In genomic region chr1:172060659-172061058, GRCm38 (mm10) we compare ENCODE assay signal across 18 mouse cellular contexts. TPM values are rescaled to one million over a fixed set of nuclear protein-coding genes. Genes with fewer than 3 reads are reported as not detected.
DNase-seq lines count a peak whose midpoint lies in the region; ATAC-seq and TF ChIP-seq lines count a peak whose summit lies in the region.
"Had no signal": no experiment of that assay in that cellular context is flagged by ENCODE, and none has a peak within 500 bp of the region (broad histone marks: within the 10 kb centered on the region; RNA-seq: fewer than 3 reads in every experiment).

No protein-coding gene starts in this region.

- H3K27me3 ChIP-seq in forebrain, embryonic 14.5 days (replicated peaks; ENCODE audit: control insufficient read depth, insufficient read depth, low read length), result no peaks in the 10 kb centered on the region
- H3K27me3 ChIP-seq in hindbrain, postnatal 0 days (ENCODE audit: insufficient read depth, low read length), result no peaks in the 10 kb centered on the region
- no peaks in the 10 kb centered on the region for H3K27me3 ChIP-seq in neural tube, embryonic 13.5 days
- H3K27me3 ChIP-seq in thymus, adult 2 months (ENCODE audit: control insufficient read depth, insufficient read depth, low read length), result no peaks in the 10 kb centered on the region

- no peak overlapping the region for H3K9ac ChIP-seq in forebrain, embryonic 14.5 days (ENCODE audit: low read length)
- H3K9ac ChIP-seq in hindbrain, postnatal 0 days (replicated peaks; ENCODE audit: low read length), result no peak overlapping the region
- peak overlapping the region; percentile 34; the same call in 1 of the 2 replicates for H3K9ac ChIP-seq in neural tube, embryonic 13.5 days
- H3K9ac ChIP-seq: limb, embryonic 15.5 days; lung, embryonic 14.5 days had no signal

- peak; percentile 24 for DNase-seq in embryo, embryonic 10 days (ENCODE audit: low spot score)
- no peak for DNase-seq in embryo, embryonic 9.5 days (ENCODE audit: extremely low spot score)
- DNase-seq in forebrain, embryonic 14.5 days (ENCODE audit: low spot score), result peak; percentile 56
- DNase-seq in hindbrain, postnatal 0 days (ENCODE audit: low spot score), result peak; percentile 59
- no peak for DNase-seq in urinary bladder, postnatal 25 days (ENCODE audit: low spot score)
- no peak for DNase-seq in thymus, adult 2 months
- DNase-seq in adrenal gland, postnatal 36 days, result no peak
- DNase-seq: adrenal gland, adult 8-10 months; heart, postnatal 14 days; kidney, postnatal 25 days; lung, embryonic 14.5 days; right cerebral cortex, adult 18-20 months; thymus, adult 18-20 months had no signal

- 44% methylated on average over 4 of the region's 4 CpGs for WGBS in forebrain, embryonic 14.5 days
- WGBS in hindbrain, postnatal 0 days, result 23% methylated on average over 4 of the region's 4 CpGs
- WGBS in neural tube, embryonic 13.5 days, result 27% methylated on average over 4 of the region's 4 CpGs
- 87% methylated on average over 4 of the region's 4 CpGs for WGBS in thymus, adult 2 months

- peaks cover 14% of the 10 kb centered on the region for H3K4me1 ChIP-seq in forebrain, embryonic 14.5 days (ENCODE audit: control insufficient read depth, insufficient read depth, low read length)
- H3K4me1 ChIP-seq in hindbrain, postnatal 0 days (ENCODE audit: insufficient read depth, low read length), result peaks cover 4% of the 10 kb centered on the region; the same call in 1 of the 2 replicates
- H3K4me1 ChIP-seq in neural tube, embryonic 13.5 days (replicated peaks), result peaks cover 87% of the 10 kb centered on the region
- no peaks in the 10 kb centered on the region for H3K4me1 ChIP-seq in thymus, adult 2 months (replicated peaks; ENCODE audit: control insufficient read depth, insufficient read depth, low read length)

- no peak for TF ChIP-seq CTCF in hindbrain, postnatal 0 days (IDR thresholded peaks at IDR 0.05; ENCODE audit: low read depth)
- no peak for TF ChIP-seq CTCF in thymus, adult 2 months (IDR thresholded peaks at IDR 0.05; ENCODE audit: borderline replicate concordance, control insufficient read depth, extremely low read depth, insufficient read depth, low read length, poor library complexity)

- TF ChIP-seq POLR2A in thymus, adult 2 months (IDR thresholded peaks at IDR 0.05; ENCODE audit: control insufficient read depth, extremely low read depth, insufficient read depth, low read length, poor library complexity), result no peak

- no peak overlapping the region for H3K4me3 ChIP-seq in forebrain, embryonic 14.5 days (ENCODE audit: low read depth, low read length)
- no peak overlapping the region for H3K4me3 ChIP-seq in hindbrain, postnatal 0 days (ENCODE audit: low read length)
- H3K4me3 ChIP-seq in neural tube, embryonic 13.5 days, result no peak overlapping the region
- H3K4me3 ChIP-seq in thymus, adult 2 months (ENCODE audit: control insufficient read depth, insufficient read depth, low read length), result no peak overlapping the region
- H3K4me3 ChIP-seq: limb, embryonic 15.5 days had no signal

- H3K9me3 ChIP-seq in forebrain, embryonic 14.5 days (replicated peaks; ENCODE audit: control insufficient read depth, low read length), result no peaks in the 10 kb centered on the region
- H3K9me3 ChIP-seq in hindbrain, postnatal 0 days (ENCODE audit: low read length), result no peaks in the 10 kb centered on the region
- H3K9me3 ChIP-seq in neural tube, embryonic 13.5 days, result no peaks in the 10 kb centered on the region
- H3K9me3 ChIP-seq: limb, embryonic 15.5 days had no signal

- no peak overlapping the region for H3K4me2 ChIP-seq in forebrain, embryonic 14.5 days (ENCODE audit: low read length)
- H3K4me2 ChIP-seq in hindbrain, postnatal 0 days (ENCODE audit: low read depth, low read length), result no peak overlapping the region
- peak overlapping the region; percentile 29; the same call in 1 of the 2 replicates for H3K4me2 ChIP-seq in neural tube, embryonic 13.5 days
- H3K4me2 ChIP-seq: limb, embryonic 15.5 days; lung, embryonic 14.5 days had no signal

- peak overlapping the region; percentile 87 for H3K27ac ChIP-seq in forebrain, embryonic 14.5 days (ENCODE audit: low read depth, low read length)
- H3K27ac ChIP-seq in hindbrain, postnatal 0 days, result peak overlapping the region; percentile 75
- peak overlapping the region; percentile 89 for H3K27ac ChIP-seq in neural tube, embryonic 13.5 days (replicated peaks)
- H3K27ac ChIP-seq in thymus, adult 2 months (ENCODE audit: control insufficient read depth, insufficient read depth, low read length), result no peak overlapping the region
- H3K27ac ChIP-seq: limb, embryonic 15.5 days had no signal

- ATAC-seq in forebrain, embryonic 14.5 days, result peak; percentile 25
- peak; percentile 33; the same call in 1 of the 2 replicates for ATAC-seq in hindbrain, postnatal 0 days
- ATAC-seq in neural tube, embryonic 13.5 days (ENCODE audit: low read depth), result peak; percentile 41; the same call in 1 of the 2 replicates
- ATAC-seq: intestine, postnatal 0 days had no signal

- peaks cover 16% of the 10 kb centered on the region for H3K36me3 ChIP-seq in forebrain, embryonic 14.5 days (ENCODE audit: control insufficient read depth, insufficient read depth, low read length)
- H3K36me3 ChIP-seq in hindbrain, postnatal 0 days (ENCODE audit: insufficient read depth, low read length), result peaks cover 11% of the 10 kb centered on the region; the same call in 1 of the 2 replicates
- peaks cover 16% of the 10 kb centered on the region for H3K36me3 ChIP-seq in neural tube, embryonic 13.5 days
- peaks cover 13% of the 10 kb centered on the region for H3K36me3 ChIP-seq in thymus, adult 2 months (ENCODE audit: control insufficient read depth, insufficient read depth, low read length)

RNA-seq across cellular contexts. Expression of gene Nhlh1, which starts 3.3 kb away (rescaled TPM):
- polyA plus RNA-seq in forebrain, embryonic 14.5 days (2014; fragmentation: Nextera tagmentation; extraction: Ambion mirVana), result 4.5 and 7.4 TPM in 2 replicates
- 13.3 and 17.3 TPM in 2 replicates for total RNA-seq in hindbrain, postnatal 0 days (2014; rRNA removed)
- polyA plus RNA-seq in hindbrain, postnatal 0 days (2015; fragmentation: Nextera tagmentation; extraction: Ambion mirVana), result 2.3 and 2.4 TPM in 2 replicates
- polyA plus RNA-seq in neural tube, embryonic 13.5 days (2015; fragmentation: Nextera tagmentation; extraction: Ambion mirVana), result 10.4 and 10.8 TPM in 2 replicates
- polyA plus RNA-seq in thymus, adult 2 months (2012; rRNA removed), result 0.14 and 0.18 TPM in 2 replicates
- total RNA-seq in adrenal gland, postnatal 36 days (2021), result not detected
- total RNA-seq: adrenal gland, adult 8-10 months; gastrocnemius, adult 8-10 months; heart, postnatal 14 days; megakaryocyte progenitor cell, adult 5-6 weeks had no signal
- polyA plus RNA-seq: intestine, postnatal 0 days; lung, embryonic 14.5 days had no signal

RNA-seq across cellular contexts. Expression of gene Copa, which starts 21.7 kb away (rescaled TPM):
- 123 and 148 TPM in 2 replicates for polyA plus RNA-seq in forebrain, embryonic 14.5 days (2014; fragmentation: Nextera tagmentation; extraction: Ambion mirVana)
- 189 and 191 TPM in 2 replicates for total RNA-seq in hindbrain, postnatal 0 days (2014; rRNA removed)
- 136 and 142 TPM in 2 replicates for polyA plus RNA-seq in hindbrain, postnatal 0 days (2015; fragmentation: Nextera tagmentation; extraction: Ambion mirVana)
- polyA plus RNA-seq in neural tube, embryonic 13.5 days (2015; fragmentation: Nextera tagmentation; extraction: Ambion mirVana), result 183 and 199 TPM in 2 replicates
- polyA plus RNA-seq in thymus, adult 2 months (2012; rRNA removed), result 53.9 and 58.9 TPM in 2 replicates
- total RNA-seq in adrenal gland, postnatal 36 days (2021), result 100 to 1,000 TPM; 178 to 197 TPM

RNA-seq across cellular contexts. Expression of gene Ncstn, which starts 21.9 kb away (rescaled TPM):
- polyA plus RNA-seq in forebrain, embryonic 14.5 days (2014; fragmentation: Nextera tagmentation; extraction: Ambion mirVana), result 81.3 and 93.7 TPM in 2 replicates
- 77.5 and 86.9 TPM in 2 replicates for total RNA-seq in hindbrain, postnatal 0 days (2014; rRNA removed)
- 95.0 and 101 TPM in 2 replicates for polyA plus RNA-seq in hindbrain, postnatal 0 days (2015; fragmentation: Nextera tagmentation; extraction: Ambion mirVana)
- polyA plus RNA-seq in neural tube, embryonic 13.5 days (2015; fragmentation: Nextera tagmentation; extraction: Ambion mirVana), result 123 and 124 TPM in 2 replicates
- polyA plus RNA-seq in thymus, adult 2 months (2012; rRNA removed), result 130 and 133 TPM in 2 replicates
- 100 to 1,000 TPM in 1 of 2 experiments, 10 to 100 TPM in 1; 94.4 to 101 TPM for total RNA-seq in adrenal gland, postnatal 36 days (2021)

RNA-seq across cellular contexts. Expression of gene Vangl2, which starts 32.4 kb away (rescaled TPM):
- polyA plus RNA-seq in forebrain, embryonic 14.5 days (2014; fragmentation: Nextera tagmentation; extraction: Ambion mirVana), result 45.1 and 55.8 TPM in 2 replicates
- 86.6 and 117 TPM in 2 replicates for total RNA-seq in hindbrain, postnatal 0 days (2014; rRNA removed)
- 33.0 and 36.5 TPM in 2 replicates for polyA plus RNA-seq in hindbrain, postnatal 0 days (2015; fragmentation: Nextera tagmentation; extraction: Ambion mirVana)
- 46.8 and 50.5 TPM in 2 replicates for polyA plus RNA-seq in neural tube, embryonic 13.5 days (2015; fragmentation: Nextera tagmentation; extraction: Ambion mirVana)
- polyA plus RNA-seq in thymus, adult 2 months (2012; rRNA removed), result 20.5 and 27.3 TPM in 2 replicates
- 1 to 10 TPM; 2.5 to 5.7 TPM for total RNA-seq in adrenal gland, postnatal 36 days (2021)

Comparison
In these comparisons a context has a peak if more than half of its experiments do, and no peak if none do; other contexts are left out.
1. DNase-seq: peak in embryo, embryonic 10 days (single experiment), forebrain, embryonic 14.5 days (single experiment) and hindbrain, postnatal 0 days (single experiment); none in embryo, embryonic 9.5 days (single experiment), urinary bladder, postnatal 25 days (single experiment), thymus, adult 2 months (single experiment) and adrenal gland, postnatal 36 days (0 of 2).
2. Peak in every context shown above with its lines, with median percentiles within 50 percentile points of each other: ATAC-seq.